Mouse (Mus musculus): Measurements from ENCODE around the gene Mmgt1.

Mmgt1 gene

DNA sequence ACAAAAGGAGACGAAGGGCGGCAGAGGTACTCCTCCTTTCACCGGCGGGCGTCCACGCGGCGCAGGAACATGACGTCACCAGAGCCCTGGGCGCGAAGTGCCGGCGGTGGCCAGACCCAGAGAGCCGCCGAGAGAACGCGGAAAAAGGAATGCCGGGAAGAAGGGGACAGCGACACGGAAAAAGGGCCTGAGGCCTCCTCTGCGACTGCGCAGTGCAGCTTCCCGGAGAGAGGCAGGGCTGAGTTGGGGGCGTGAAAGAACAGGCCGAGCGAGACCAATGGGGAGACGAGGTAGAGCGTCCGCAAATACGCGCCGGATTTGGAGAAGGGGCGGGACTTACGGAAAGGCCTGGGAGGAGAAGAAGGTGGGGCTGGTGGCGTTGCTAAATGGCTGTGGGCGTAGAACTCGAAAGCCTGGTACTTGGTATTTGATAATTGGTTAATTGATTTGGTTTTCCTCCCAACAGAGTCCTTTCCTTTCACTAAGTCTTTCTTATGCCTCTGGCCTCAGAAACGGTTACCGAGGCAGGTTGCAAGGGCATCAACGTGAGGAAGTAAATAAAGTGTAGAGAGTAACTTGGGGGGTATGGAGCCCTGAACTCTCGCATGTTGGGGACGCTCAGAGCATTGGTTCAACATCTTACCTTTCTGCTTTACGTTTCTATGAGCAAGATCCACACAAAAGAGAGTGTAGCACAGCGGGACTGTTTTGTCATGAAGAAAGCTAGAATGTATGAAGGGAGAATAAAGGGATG, at the start of gene Mmgt1:
TSS of gene Mmgt1 (minus strand) at position 183 of the 754 bp plus-strand sequence.
- peak; percentile 88 to 90 for DNase-seq (ENCODE audit: low spot score in 2 of 2)

DNA sequence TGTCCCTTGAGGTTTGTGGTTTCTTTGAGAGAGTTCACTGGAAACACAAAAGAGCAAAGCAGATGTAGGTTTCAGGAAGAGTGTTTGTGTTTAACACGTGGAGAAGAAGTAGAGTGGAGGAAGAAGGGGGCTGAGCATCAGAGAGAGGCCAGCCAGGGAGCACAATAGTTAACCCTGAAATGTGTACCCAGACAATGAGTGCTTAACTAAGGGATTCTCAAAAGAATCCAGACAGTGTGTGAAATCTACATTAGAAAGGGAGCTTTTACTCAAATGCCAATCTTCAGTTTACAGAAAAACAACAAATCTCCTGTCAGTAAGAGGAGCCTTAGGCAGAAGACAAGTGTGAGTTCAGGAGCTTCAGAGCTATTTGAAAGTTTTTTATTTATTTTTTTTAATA, 42.2 kb upstream of the Mmgt1 start:
- DNase-seq (ENCODE audit: low spot score in 2 of 2), result no peak

DNA sequence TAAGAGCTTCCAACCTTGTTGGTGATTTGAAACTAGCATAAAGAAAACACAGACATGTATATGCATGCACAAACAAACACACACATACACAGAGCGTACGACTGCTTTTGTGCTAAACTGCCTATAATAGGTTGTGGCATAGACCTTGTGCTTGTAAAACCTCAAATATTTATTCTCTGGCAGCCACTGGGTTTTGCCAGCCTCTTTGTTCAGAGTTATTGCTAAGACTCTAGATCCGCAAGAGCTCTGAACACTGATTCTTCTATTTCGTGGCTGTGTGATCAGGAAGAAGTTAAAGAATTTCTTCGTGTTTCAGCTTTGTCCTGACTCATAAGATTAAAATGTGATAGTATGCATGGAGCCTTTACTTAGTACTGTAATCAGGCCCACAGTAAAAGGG, 38.3 kb upstream of the Mmgt1 start:
- DNase-seq (ENCODE audit: low spot score in 2 of 2), result no peak

DNA sequence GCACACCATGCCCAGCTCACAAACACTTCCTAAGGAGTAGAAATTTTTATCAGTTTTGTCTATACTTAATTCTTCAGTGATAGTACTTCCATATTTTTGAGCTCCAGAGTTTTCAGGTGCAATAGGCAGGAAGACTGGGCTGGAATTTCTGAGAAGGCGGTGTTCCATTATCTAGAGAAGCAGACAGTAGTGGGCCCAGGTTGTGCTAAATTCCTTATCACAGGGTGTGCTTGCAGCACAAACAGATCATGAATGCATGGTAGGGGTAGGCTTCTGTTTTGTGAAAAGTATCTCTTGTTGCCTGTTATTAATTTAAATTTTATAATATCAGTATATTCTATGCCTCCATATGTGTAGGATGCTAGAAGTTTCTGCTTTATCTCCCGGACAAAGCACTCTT, 17.4 kb upstream of the Mmgt1 start:
- no peak for DNase-seq (ENCODE audit: low spot score in 2 of 2)

DNA sequence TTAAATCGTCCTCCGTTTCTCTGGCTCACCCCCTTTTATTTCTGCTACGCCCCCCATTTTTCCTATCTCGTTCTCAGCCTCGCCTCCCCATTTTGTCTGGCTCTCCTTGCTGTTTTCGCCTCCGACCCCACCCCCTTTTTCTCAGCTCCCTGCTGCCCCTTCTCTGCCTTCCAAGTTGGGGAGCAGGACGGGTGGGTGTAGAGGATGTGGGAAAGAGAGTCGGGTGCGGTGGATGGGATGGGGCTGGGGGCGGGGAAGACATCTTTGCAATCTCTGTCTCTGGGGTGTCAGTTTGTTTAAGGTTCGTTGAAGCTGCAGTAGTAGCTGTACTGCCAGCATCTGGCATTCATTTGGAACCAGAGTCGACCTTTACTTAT, 12.4 kb upstream of the Mmgt1 start:
- no peak for DNase-seq (ENCODE audit: low spot score in 2 of 2)

DNA sequence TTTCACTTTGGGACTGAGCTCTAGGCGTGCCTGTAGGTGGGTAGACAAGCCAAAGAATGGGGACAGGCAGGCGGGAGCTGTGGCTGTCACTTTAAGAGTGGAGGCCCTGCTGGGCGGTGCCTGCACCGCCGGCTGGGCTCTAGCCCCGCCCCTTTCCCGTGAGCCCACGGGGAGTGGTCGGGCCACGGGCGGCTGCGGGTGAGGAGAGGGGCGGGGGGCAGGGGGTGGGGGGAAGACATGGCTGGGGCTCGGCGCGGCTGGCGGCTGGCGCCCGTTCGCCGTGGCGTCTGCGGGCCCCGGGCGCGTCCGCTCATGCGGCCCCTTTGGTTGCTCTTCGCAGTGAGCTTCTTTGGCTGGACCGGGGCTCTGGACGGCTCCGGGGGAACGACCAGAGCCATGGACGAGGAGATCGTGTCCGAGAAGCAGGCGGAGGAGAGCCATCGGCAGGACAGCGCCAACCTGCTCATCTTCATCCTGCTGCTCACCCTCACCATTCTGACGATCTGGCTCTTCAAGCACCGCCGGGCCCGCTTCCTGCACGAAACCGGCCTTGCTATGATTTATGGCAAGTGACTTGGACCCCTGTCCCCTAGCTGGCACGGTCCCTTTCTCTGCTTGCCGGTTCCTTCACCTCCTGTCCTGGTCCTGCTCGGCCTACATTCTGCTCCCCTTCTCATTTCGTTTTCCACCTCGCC, 11.9 kb upstream of the Mmgt1 start, which contains the start of gene Slc9a6:
TSS of gene Slc9a6 (plus strand) at position 135 of the 695 bp plus-strand sequence.
- DNase-seq (ENCODE audit: low spot score in 2 of 2), result peak; percentile 65 to 72

DNA sequence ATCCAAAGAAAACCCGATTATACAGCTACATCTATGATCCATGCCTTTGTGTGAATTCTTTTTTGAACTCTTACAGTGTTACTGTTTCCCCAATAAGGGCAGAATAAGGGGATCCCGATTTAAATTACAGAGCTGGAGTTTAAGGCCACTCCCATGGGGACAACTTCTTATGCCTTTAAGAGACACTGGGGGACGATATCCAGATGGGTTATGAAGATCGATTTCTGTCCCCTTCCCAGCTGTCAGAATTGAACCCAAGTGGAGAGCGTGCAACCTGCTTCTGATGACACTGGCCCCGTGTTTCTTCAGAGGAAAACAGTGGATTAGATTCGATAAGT, 11.4 kb upstream of the Mmgt1 start:
- no peak for DNase-seq (ENCODE audit: low spot score in 2 of 2)

DNA sequence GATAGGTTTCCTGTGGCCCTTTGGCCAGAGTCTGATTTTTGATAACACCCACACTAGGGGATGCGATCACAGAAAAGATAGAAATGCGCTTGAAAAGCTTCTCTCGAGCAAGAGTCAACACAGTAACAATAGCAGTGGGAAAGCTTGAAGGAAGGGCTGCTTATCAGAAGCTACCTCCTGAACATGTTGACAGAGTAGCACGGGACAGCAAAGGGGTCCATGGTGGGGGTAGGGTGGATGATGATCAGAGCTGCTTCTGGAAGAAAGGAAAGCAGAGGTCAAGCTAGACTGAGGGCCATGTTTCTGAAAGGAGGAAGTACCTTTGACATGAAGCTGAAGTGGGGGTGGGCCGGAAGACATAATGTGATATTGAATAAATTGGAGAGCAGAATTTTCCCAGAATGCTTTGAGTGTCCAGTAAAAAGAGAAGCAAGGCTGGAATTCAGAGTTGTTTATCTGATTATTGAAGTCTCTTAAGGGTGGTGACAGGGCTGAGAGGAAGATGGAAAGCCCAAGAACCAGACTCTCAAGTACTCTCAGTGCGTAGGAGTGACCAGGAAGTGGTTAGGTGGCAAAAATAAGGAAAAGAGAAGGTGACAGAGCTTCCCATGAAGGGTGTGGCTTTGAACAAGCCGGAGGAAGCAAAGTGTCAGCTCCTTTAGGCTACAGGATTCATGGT, 9.3 kb upstream of the Mmgt1 start:
- no peak for DNase-seq (ENCODE audit: low spot score in 2 of 2)

DNA sequence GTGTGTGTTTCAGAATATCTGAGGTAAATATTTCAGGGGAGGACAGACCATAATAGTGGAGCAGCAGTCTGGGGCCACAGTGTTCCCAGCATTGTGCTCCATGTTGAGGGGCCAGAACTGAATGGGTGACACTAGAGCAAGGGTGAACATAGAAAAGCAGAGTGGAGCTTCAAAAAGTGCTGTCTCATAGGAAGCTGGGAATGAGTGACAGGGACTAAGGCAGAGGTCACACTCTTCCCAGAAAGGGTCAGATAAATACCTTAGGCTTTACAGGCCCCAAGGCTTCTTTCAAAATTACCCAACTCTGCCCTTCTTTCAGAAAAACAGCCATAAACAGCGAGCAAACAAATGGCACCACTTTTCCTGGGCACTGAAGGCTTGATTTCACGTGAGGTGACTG, 8.7 kb upstream of the Mmgt1 start:
- DNase-seq (ENCODE audit: low spot score in 2 of 2), result no peak

DNA sequence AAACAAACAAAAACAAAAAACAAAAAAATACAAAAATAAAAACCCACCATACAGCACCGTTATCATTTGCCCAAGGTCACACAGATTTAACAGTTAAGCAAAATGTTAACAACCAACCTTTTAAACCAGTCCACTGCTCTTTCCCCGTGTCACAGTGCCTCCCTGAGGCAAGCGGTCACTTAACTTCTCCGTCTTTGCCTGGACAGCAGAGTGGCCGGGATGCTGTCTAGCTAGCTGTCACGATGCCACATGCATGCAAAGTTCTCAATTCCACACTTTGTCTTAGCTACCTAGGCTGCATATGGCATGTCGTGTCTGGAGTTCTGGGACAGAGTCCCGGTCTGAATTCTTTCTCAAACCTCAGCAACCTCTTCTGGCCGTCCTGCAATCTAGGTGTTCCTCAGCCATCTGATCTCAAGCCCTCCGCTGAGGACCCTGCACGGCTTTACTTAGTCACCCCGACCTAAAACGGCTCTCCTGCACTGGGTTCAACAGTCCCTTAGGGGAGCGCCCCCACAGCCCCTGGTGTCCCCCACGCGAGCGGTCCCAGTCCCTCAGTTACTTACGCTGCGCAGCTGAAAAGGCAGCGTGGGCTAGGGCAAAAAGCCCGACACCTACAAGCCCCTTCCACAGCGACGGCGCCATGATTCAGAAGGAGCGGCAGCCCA, 516 bp downstream of the Mmgt1 start:
- no peak for DNase-seq (ENCODE audit: low spot score in 2 of 2)

DNA sequence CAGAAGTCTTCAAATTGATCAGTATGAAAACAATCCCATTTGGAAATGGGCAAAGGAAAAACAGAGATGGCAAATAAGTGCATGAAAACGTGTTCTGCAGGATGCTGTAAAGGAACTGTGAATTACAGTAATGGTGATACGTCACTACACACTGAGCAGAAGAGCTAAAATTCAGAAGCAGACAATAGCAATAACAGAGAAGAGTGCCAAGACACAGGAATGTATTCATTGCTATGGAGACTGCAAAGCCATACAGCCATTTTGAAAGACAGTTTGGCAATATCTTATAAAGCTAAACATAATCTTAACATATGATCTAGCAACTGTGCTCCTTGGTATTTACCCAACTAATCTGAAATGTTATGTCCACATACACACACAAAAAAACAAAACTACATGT, 19.7 kb downstream of the Mmgt1 start:
- no peak for DNase-seq (ENCODE audit: low spot score in 2 of 2)

DNA sequence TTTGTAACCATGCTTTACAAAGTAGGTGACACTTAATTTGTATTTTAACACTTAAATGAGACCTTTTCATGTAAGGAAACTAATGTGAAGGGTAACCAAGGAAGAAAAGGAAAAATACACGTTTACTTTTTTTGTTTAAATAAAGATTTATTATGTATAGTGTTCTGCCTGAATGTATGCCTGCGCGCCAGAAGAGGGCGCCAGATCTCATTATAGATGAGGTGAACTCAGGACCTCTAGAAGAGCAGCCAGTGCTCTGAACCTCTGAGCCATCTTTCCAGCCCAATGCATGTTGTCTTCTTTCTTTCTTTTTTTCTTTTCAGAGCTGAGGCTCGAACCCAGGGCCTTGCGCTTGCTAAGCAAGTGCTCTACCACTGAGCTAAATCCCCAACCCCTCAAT, 25.4 kb downstream of the Mmgt1 start:
- DNase-seq (ENCODE audit: low spot score in 2 of 2), result no peak

DNA sequence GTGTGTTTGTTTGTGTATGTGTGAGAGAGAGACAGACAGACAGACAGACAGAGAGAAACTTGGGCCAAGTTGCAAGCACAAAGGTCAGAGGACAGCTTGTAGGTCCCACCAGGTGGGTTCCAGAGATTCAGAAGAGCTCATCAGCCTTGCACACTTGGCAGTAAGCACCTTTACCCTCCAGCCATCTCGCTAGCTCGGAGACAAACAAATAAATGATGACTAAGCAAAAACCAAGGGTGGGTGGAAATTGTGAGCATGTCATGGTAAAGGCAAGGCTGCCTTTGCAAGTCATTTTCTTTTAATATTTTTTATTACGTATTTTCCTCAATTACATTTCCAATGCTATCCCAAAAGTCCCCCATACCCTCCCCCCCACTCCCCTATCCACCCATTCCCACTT, 44.3 kb downstream of the Mmgt1 start:
- DNase-seq (ENCODE audit: low spot score in 2 of 2), result no peak

DNA sequence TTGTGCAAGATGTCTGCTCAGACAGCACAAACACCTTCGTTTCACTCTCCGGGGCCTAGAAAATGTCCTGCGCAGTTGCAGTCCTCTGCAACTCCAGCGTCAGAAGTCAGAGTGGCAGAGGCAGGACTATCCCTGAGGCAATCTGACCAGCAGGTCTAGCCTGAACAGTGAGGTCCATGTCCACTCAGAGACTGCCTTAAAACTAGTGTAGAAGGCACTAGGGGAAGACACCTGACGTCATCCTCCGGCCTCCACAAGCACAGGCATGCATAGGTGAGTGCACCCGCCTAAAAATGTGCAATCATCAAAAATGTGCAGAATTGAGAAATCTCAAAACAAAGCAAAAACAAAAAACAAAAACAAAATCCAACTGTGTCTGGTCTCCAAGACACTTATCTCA, 48.4 kb downstream of the Mmgt1 start, which contains the start of gene Gm648:
TSS of gene Gm648 (minus strand) at position 101 of the 400 bp plus-strand sequence.
- DNase-seq (ENCODE audit: low spot score in 2 of 2), result no peak

DNA sequence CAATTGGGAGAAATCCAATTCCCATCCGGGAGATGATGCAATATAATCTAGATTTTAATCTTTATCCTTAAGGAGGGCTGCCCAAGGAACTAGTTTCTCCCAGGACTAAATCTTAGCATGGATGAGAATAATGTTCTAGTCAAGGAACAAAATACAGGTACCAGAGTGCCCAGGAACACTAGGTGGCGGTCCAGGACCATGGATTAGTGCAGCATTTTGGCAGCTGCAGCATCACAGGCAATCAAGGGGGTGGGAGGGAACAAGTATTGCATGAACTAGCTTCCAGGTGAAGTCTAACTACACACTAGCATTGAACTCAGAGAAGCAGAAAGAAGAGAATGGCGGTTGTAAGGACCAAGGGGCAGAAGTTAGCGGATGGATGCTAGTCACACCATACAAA, 60.7 kb downstream of the Mmgt1 start:
- DNase-seq (ENCODE audit: low spot score in 2 of 2), result no peak

Data from urinary bladder, postnatal 4 days (tissue).